Mouse (Mus musculus) heart, embryonic 11.5 days (tissue): ENCODE measurements around the gene Fa2h. TPM values are rescaled to one million over a fixed set of nuclear protein-coding genes. Genes with fewer than 3 reads are reported as not detected.

Source experiments
- ATAC-seq: fragments of 200-750 bp; cut with Nextera tagmentation; replicated peaks from 2 replicates; pipeline ENCODE4 v1.8.0; 2017; ENCODE audit warnings: moderate library complexity; ENCODE audit not compliant: insufficient number of reproducible peaks, low FRiP score, low TSS enrichment
- H3K27ac ChIP-seq: fragments of 300-500 bp; sonication (generic); 2 replicates; pipeline ENCODE4 v1.5.1; 2014; ENCODE audit warnings: mild to moderate bottlenecking, low read depth, low read length
- H3K27me3 ChIP-seq: fragments of 300-500 bp; sonication (generic); 2 replicates; pipeline ENCODE4 v1.6.1; 2014; ENCODE audit warnings: mild to moderate bottlenecking, low read length, mixed read lengths; ENCODE audit not compliant: control insufficient read depth, insufficient read depth
- H3K36me3 ChIP-seq: fragments of 300-500 bp; sonication (generic); 2 replicates; pipeline ENCODE4 v1.6.1; 2014; ENCODE audit warnings: mild to moderate bottlenecking, low read length, moderate library complexity, mixed read lengths; ENCODE audit not compliant: control insufficient read depth, insufficient read depth
- H3K4me1 ChIP-seq: fragments of 300-500 bp; sonication (generic); 2 replicates; pipeline ENCODE4 v1.6.1; 2014; ENCODE audit warnings: low read length; ENCODE audit not compliant: control insufficient read depth, insufficient read depth
- H3K4me2 ChIP-seq: fragments of 300-500 bp; sonication (generic); 2 replicates; pipeline ENCODE4 v1.6.1; 2014; ENCODE audit warnings: mild to moderate bottlenecking, moderate library complexity
- H3K4me3 ChIP-seq: fragments of 300-500 bp; sonication (generic); 2 replicates; pipeline ENCODE4 v1.5.1; 2014; ENCODE audit warnings: low read depth, low read length
- H3K9ac ChIP-seq: fragments of 300-500 bp; sonication (generic); 2 replicates; pipeline ENCODE4 v1.6.1; 2014; ENCODE audit warnings: mild to moderate bottlenecking, low read depth, low read length, moderate library complexity
- H3K9me3 ChIP-seq: fragments of 300-500 bp; sonication (generic); replicated peaks from 2 replicates; pipeline ENCODE4 v1.6.1; 2016; ENCODE audit warnings: low read length; ENCODE audit not compliant: control insufficient read depth
- WGBS: fragments of 180-500 bp; shearing (Covaris S2); extraction: QIAGEN DNeasy Blood & Tissue Kit; methylation state at CpG from one replicate; pipeline ENCODE4 v1.1.7; 2014; ENCODE audit not compliant: insufficient replicate concordance; 5-methylcytosine and 5-hydroxymethylcytosine counted together
- polyA plus RNA-seq: library from polyadenylated mRNA; unstranded; fragments of >200 nt; fragmentation: Nextera tagmentation; extraction: Ambion mirVana; gene quantifications from 2 replicates; pipeline ENCODE4 v1.2.1, GENCODE M21; 2014

The Fa2h gene
- polyA plus RNA-seq, 1 experiment from 2014 or later, result 0.07 TPM

GRCm38 (mm10) chr8:111300597-111301546 is 92.8 kb downstream of the Fa2h start:
- ATAC-seq, result no peak
- peak overlapping the region; percentile 97 for H3K4me3 ChIP-seq
- H3K4me1 ChIP-seq, result 0 out of 2 replicates have a peak, but pooled peaks cover 3% of the 10 kb centered on the region
- peak overlapping the region; percentile 30 for H3K27ac ChIP-seq
- 60% methylated on average over 11 of the region's 11 CpGs for WGBS
- peaks cover 9% of the 10 kb centered on the region for H3K36me3 ChIP-seq
- no peaks in the 10 kb centered on the region for H3K27me3 ChIP-seq
- peak overlapping the region; percentile 60 for H3K4me2 ChIP-seq
- no peaks in the 10 kb centered on the region for H3K9me3 ChIP-seq
- 0 out of 2 replicates have a peak overlapping the region, but pooled peaks have one; percentile 0 for H3K9ac ChIP-seq

DNA sequence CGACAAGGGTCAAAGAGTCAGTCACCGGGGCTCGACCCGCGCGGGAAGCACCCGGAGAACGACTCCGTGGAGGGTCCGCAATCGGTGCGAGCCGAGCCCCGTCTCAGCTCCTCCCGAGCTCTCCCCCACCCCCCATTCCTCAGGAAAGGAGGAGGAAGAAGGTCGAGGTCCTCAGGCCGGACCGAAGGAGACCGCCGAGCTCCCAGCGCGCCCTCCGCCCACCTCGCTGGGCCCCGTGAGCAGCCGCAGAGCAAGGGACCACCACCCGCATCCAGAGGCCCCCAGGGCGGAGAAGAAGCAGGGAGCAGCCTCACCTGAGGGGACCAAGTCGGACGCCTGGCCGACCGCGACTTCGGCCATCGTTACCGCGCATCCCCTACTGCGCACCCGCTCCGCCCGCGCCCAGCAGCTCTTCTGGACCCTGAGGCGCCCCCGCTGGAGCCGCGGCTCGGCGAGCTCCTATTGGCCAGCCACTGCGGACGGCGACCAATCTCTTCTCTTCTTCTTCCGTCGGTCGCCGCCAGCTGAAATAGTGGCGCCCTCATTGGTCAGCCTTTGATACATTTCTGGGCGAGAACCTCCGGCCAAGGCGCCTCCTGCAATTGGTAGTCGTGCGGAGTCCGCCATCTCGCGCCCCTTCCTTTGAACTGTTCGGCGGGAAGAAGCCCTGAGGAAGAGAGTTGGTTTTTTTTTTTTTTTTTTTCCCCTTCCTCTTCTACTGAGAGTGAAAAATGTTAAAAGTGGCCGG is 93.6 kb downstream of the Fa2h start, which contains the start of gene Rfwd3:
TSS of gene Rfwd3 (minus strand) at position 402 of the 748 bp plus-strand sequence.
- 0% methylated on average over 65 of the region's 67 CpGs for whole genome bisulfite sequencing
- H3K4me3 ChIP-seq, result peak within 1 kb of the TSS; percentile 97
- peaks cover 13% of the 10 kb centered on the region for H3K36me3 ChIP-seq
- H3K27ac ChIP-seq, result peak within 1 kb of the TSS; percentile 94
- peak within 1 kb of the TSS; percentile 95 for H3K9ac ChIP-seq
- ATAC-seq, result peak; percentile 97
- peak within 1 kb of the TSS; percentile 60 for H3K4me2 ChIP-seq
- 0 out of 2 replicates have a peak, but pooled peaks cover 2% of the 10 kb centered on the region for H3K4me1 ChIP-seq
- no peaks in the 10 kb centered on the region for H3K27me3 ChIP-seq
- H3K9me3 ChIP-seq, result no peaks in the 10 kb centered on the region

GRCm38 (mm10) chr8:111299363-111299820 is 94.2 kb downstream of the Fa2h start:
- ATAC-seq, result peak; percentile 25; the same call in 1 of the 2 replicates
- Histone ChIP-seq H3K9ac (peak overlapping the region; percentile 95), H3K36me3 (peaks cover 13% of the 10 kb centered on the region), H3K9me3 (no peaks in the 10 kb centered on the region), H3K4me1 (no peaks in the 10 kb centered on the region), H3K27me3 (no peaks in the 10 kb centered on the region), H3K27ac (peak overlapping the region; percentile 94), H3K4me2 (peak overlapping the region; percentile 60), H3K4me3 (peak overlapping the region; percentile 97)
- under 1% methylated on average over 28 of the region's 28 CpGs for WGBS

GRCm38 (mm10) chr8:111298011-111298410 is 95.6 kb downstream of the Fa2h start:
- no peak for ATAC-seq
- Histone ChIP-seq H3K9ac (no peak overlapping the region), H3K4me1 (no peaks in the 10 kb centered on the region), H3K27me3 (no peaks in the 10 kb centered on the region), H3K4me3 (no peak overlapping the region), H3K4me2 (peak overlapping the region; percentile 34), H3K9me3 (no peaks in the 10 kb centered on the region), H3K36me3 (peaks cover 19% of the 10 kb centered on the region), H3K27ac (no peak overlapping the region)
- WGBS, result 88% methylated on average over 1 of the region's 1 CpGs

Other genes starting within 250 kb of the Fa2h start
- 61.3 and 74.9 TPM in 2 replicates for gene Glg1, start 134.6 kb downstream of the Fa2h start, polyA plus RNA-seq
- gene Rfwd3, start 93.6 kb downstream of the Fa2h start, polyA plus RNA-seq, result 43.8 and 46.6 TPM in 2 replicates
- gene Mlkl, start 55.6 kb downstream of the Fa2h start, polyA plus RNA-seq, result 1.7 and 2.6 TPM in 2 replicates
- gene Wdr59, start 128.3 kb upstream of the Fa2h start, polyA plus RNA-seq, result 2.5 and 4.2 TPM in 2 replicates
- 23.1 and 23.7 TPM in 2 replicates for gene Znrf1, start 142.3 kb upstream of the Fa2h start, polyA plus RNA-seq
- 0.39 and 0.52 TPM in 2 replicates for gene Ldhd, start 236.6 kb upstream of the Fa2h start, polyA plus RNA-seq
- gene Zfp1, start 249.6 kb upstream of the Fa2h start, polyA plus RNA-seq, result 16.5 and 18.5 TPM in 2 replicates